Mouse (Mus musculus) stomach, postnatal 0 days (tissue): ENCODE results near the gene Serpinb1a.

Experiments used
- CTCF ChIP-seq: IDR thresholded peaks from 2 replicates; pipeline ENCODE4 v1.5.1; 2016; ENCODE audit warnings: antibody characterized with exemption, low read depth, mild to moderate bottlenecking, moderate library complexity
- EP300 ChIP-seq: optimal IDR thresholded peaks from 2 replicates; pipeline ENCODE3; 2016; ENCODE audit warnings: antibody characterized with exemption

- no peak for TF ChIP-seq CTCF
- TF ChIP-seq EP300, result no peak
Measured at GRCm38 (mm10) chr13:32867030-32867429, 16.0 kb upstream of the Serpinb1a start.
